Mouse (Mus musculus) small intestine, adult 2 months (tissue): ENCODE results near the gene Fgd2.

Experiments used
- CTCF ChIP-seq: fragments of 200-500 bp; IDR thresholded peaks from 2 replicates; pipeline ENCODE4 v1.5.1; 2012; ENCODE audit warnings: low read depth, mild to moderate bottlenecking, control low read depth, inconsistent platforms, low read length, moderate library complexity, mixed read lengths; ENCODE audit not compliant: insufficient replicate concordance, insufficient read length; ENCODE audit errors: extremely low read depth
- POLR2A ChIP-seq: fragments of 200-500 bp; IDR thresholded peaks from 2 replicates; pipeline ENCODE4 v1.6.1; 2012; ENCODE audit warnings: low read depth, mild to moderate bottlenecking, control low read depth, inconsistent platforms, low read length, moderate library complexity

DNA sequence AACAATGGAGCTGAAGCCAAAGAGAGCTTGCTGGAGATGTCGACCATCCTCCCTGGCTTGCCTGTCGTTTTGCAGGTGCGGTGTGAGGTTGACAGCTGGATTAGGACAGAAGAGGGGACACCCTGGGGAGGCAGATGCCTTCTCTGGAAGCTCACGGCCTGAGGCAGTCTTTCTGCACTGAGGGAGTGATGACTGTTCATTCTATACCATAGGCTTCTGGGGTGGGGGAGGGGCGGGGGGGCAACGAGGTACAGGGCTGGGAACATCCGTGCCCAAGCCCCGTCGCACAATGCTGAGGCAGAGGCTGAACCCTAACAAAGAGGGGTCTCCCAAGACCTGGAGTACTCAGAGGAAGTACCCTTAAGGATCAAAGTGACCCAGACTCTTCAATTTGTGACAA is 3.8 kb upstream of the Fgd2 start:
- TF ChIP-seq CTCF: no peak
- no peak for TF ChIP-seq POLR2A
